In genomic region chr11:76130859-76131258, GRCm38 (mm10) we compare ENCODE assay signal across 10 mouse cellular contexts. TPM values are rescaled to one million over a fixed set of nuclear protein-coding genes. Genes with fewer than 3 reads are reported as not detected.
DNase-seq lines count a peak whose midpoint lies in the region; ATAC-seq and TF ChIP-seq lines count a peak whose summit lies in the region.
"Had no signal": no experiment of that assay in that cellular context is flagged by ENCODE, and none has a peak within 500 bp of the region (broad histone marks: within the 10 kb centered on the region; RNA-seq: fewer than 3 reads in every experiment).

No protein-coding gene starts in this region.

- no peak for TF ChIP-seq CTCF in intestine, postnatal 0 days (IDR thresholded peaks at IDR 0.05; ENCODE audit: low read depth)

- WGBS in intestine, embryonic 15.5 days, result 78% methylated on average over 5 of the region's 5 CpGs
- WGBS in intestine, postnatal 0 days, result 72% methylated on average over 5 of the region's 5 CpGs
- 88% methylated on average over 5 of the region's 5 CpGs for WGBS in hindbrain, embryonic 10.5 days

- no peaks in the 10 kb centered on the region for H3K27me3 ChIP-seq in intestine, embryonic 15.5 days (replicated peaks)
- no peaks in the 10 kb centered on the region for H3K27me3 ChIP-seq in intestine, postnatal 0 days (replicated peaks; ENCODE audit: control insufficient read depth, insufficient read depth, low read length)
- H3K27me3 ChIP-seq in hindbrain, embryonic 10.5 days (ENCODE audit: insufficient read depth, poor library complexity, severe bottlenecking), result no peaks in the 10 kb centered on the region
- H3K27me3 ChIP-seq: neural tube, embryonic 12.5 days had no signal

- no peaks in the 10 kb centered on the region for H3K4me1 ChIP-seq in intestine, embryonic 15.5 days (replicated peaks)
- H3K4me1 ChIP-seq in intestine, postnatal 0 days (replicated peaks; ENCODE audit: control insufficient read depth, insufficient read depth, low read length), result no peaks in the 10 kb centered on the region
- H3K4me1 ChIP-seq in hindbrain, embryonic 10.5 days (replicated peaks), result no peaks in the 10 kb centered on the region
- H3K4me1 ChIP-seq: neural tube, embryonic 12.5 days had no signal

- no peaks in the 10 kb centered on the region for H3K9me3 ChIP-seq in intestine, embryonic 15.5 days
- no peaks in the 10 kb centered on the region for H3K9me3 ChIP-seq in intestine, postnatal 0 days (ENCODE audit: control insufficient read depth)
- no peaks in the 10 kb centered on the region for H3K9me3 ChIP-seq in hindbrain, embryonic 10.5 days
- H3K9me3 ChIP-seq: neural tube, embryonic 12.5 days had no signal

- ATAC-seq in intestine, embryonic 15.5 days, result no peak
- ATAC-seq in intestine, postnatal 0 days, result no peak
- no peak for ATAC-seq in frontal cortex, adult (ENCODE audit: low TSS enrichment)

- peaks cover 10% of the 10 kb centered on the region; the same call in 1 of the 2 replicates for H3K36me3 ChIP-seq in intestine, embryonic 15.5 days
- peaks cover 40% of the 10 kb centered on the region for H3K36me3 ChIP-seq in intestine, postnatal 0 days (ENCODE audit: control insufficient read depth, insufficient read depth)
- peaks cover 52% of the 10 kb centered on the region for H3K36me3 ChIP-seq in hindbrain, embryonic 10.5 days

- H3K4me2 ChIP-seq in intestine, embryonic 15.5 days (replicated peaks), result no peak overlapping the region
- no peak overlapping the region for H3K4me2 ChIP-seq in intestine, postnatal 0 days (replicated peaks; ENCODE audit: low read depth)
- H3K4me2 ChIP-seq: neural tube, embryonic 12.5 days had no signal

- no peak overlapping the region for H3K9ac ChIP-seq in intestine, embryonic 15.5 days
- H3K9ac ChIP-seq in intestine, postnatal 0 days (ENCODE audit: low read depth, low read length), result no peak overlapping the region
- H3K9ac ChIP-seq: neural tube, embryonic 12.5 days had no signal

- peak; percentile 4 for DNase-seq in adrenal gland, postnatal 25 days
- peak; percentile 52 to 79 for DNase-seq in kidney, adult 8-10 months
- DNase-seq in lung, postnatal 25 days (ENCODE audit: low spot score), result peak; percentile 87
- no peak for DNase-seq in cerebellum, adult 9-11 months
- no peak for DNase-seq in hindbrain, embryonic 10.5 days (ENCODE audit: low spot score)
- DNase-seq: cerebellum, adult 8-10 months had no signal

- no peak overlapping the region for H3K4me3 ChIP-seq in intestine, embryonic 15.5 days (replicated peaks)
- no peak overlapping the region for H3K4me3 ChIP-seq in intestine, postnatal 0 days (ENCODE audit: low read depth, low read length)
- no peak overlapping the region for H3K4me3 ChIP-seq in hindbrain, embryonic 10.5 days
- H3K4me3 ChIP-seq: neural tube, embryonic 12.5 days had no signal

- H3K27ac ChIP-seq in intestine, embryonic 15.5 days, result peak overlapping the region; percentile 40; the same call in 1 of the 2 replicates
- H3K27ac ChIP-seq in intestine, postnatal 0 days (ENCODE audit: low read depth, low read length), result no peak overlapping the region
- H3K27ac ChIP-seq in hindbrain, embryonic 10.5 days, result no peak overlapping the region
- H3K27ac ChIP-seq: neural tube, embryonic 12.5 days had no signal

RNA-seq across cellular contexts. Expression of gene Vps53, which starts 48.6 kb away (rescaled TPM):
- 48.1 and 51.0 TPM in 2 replicates for polyA plus RNA-seq in intestine, embryonic 15.5 days (2015; fragmentation: Nextera tagmentation; extraction: Ambion mirVana)
- 43.3 and 44.8 TPM in 2 replicates for polyA plus RNA-seq in intestine, postnatal 0 days (2015; fragmentation: Nextera tagmentation; extraction: Ambion mirVana)
- total RNA-seq in adrenal gland, postnatal 25 days (2021), result 43.1 and 55.1 TPM in 2 replicates
- polyA plus RNA-seq in hindbrain, embryonic 10.5 days (2016; fragmentation: Nextera tagmentation; extraction: Ambion mirVana), result 37.9 and 48.3 TPM in 2 replicates

RNA-seq across cellular contexts. Expression of gene Fam57a, which starts 48.6 kb away (rescaled TPM):
- polyA plus RNA-seq in intestine, embryonic 15.5 days (2015; fragmentation: Nextera tagmentation; extraction: Ambion mirVana), result 88.7 and 94.7 TPM in 2 replicates
- polyA plus RNA-seq in intestine, postnatal 0 days (2015; fragmentation: Nextera tagmentation; extraction: Ambion mirVana), result 15.5 and 19.9 TPM in 2 replicates
- 6.8 and 9.2 TPM in 2 replicates for total RNA-seq in adrenal gland, postnatal 25 days (2021)
- 32.6 and 33.6 TPM in 2 replicates for polyA plus RNA-seq in hindbrain, embryonic 10.5 days (2016; fragmentation: Nextera tagmentation; extraction: Ambion mirVana)

Comparison
In these comparisons a context has a peak if more than half of its experiments do, and no peak if none do; other contexts are left out.
1. DNase-seq: peak in adrenal gland, postnatal 25 days (single experiment), kidney, adult 8-10 months (2 of 2) and lung, postnatal 25 days (single experiment); none in cerebellum, adult 9-11 months (single experiment) and hindbrain, embryonic 10.5 days (single experiment).